Mouse (Mus musculus) E14TG2a.4 (cell line): ENCODE measurements at regions not wholly inside any gene's neighbourhood (a gene's known extent, or its start where the extent isn't known, plus 50 kb on each side); places are given as distances from the start of the nearest gene placed in this dataset.
"Not testable (repeated sequence)": the region's sequence is repeated elsewhere in the genome, so short reads cannot be mapped to it uniquely, and the experiment has no call there.

Source experiments
- H3K27me3 ChIP-seq: 2 replicates; pipeline ENCODE4 v1.6.1; 2014; ENCODE audit warnings: low read length, control low read depth; ENCODE audit not compliant: insufficient read depth
- H3K36me3 ChIP-seq: 2 replicates; pipeline ENCODE4 v1.6.1; 2014; ENCODE audit warnings: low read length, control low read depth; ENCODE audit not compliant: insufficient read depth
- H3K4me1 ChIP-seq: replicated peaks from 2 replicates; pipeline ENCODE4 v1.6.1; 2014; ENCODE audit warnings: low read depth, low read length, control low read depth
- H3K4me3 ChIP-seq: replicated peaks from 2 replicates; pipeline ENCODE4 v1.5.1; 2014; ENCODE audit warnings: mild to moderate bottlenecking, low read length
- H3K9me3 ChIP-seq: 2 replicates; pipeline ENCODE4 v1.6.1; 2014; ENCODE audit warnings: low read length, control low read depth
- CTCF ChIP-seq: conservative IDR thresholded peaks from 2 replicates; pipeline ENCODE4 v1.5.1; 2014; ENCODE audit warnings: low read length
- NANOG ChIP-seq: IDR thresholded peaks from 2 replicates; pipeline ENCODE4 v1.6.1; 2014; ENCODE audit warnings: borderline replicate concordance, low read length, mixed read lengths
- POU5F1 ChIP-seq: IDR thresholded peaks from 2 replicates; pipeline ENCODE4 v1.6.1; 2014; ENCODE audit warnings: low read length, borderline replicate concordance

GRCm38 (mm10) chr5:39219698-39220097 is 343.1 kb upstream of the Clnk start:
- TF ChIP-seq CTCF (no peak), NANOG (no peak), POU5F1 (no peak)
- no peaks in the 10 kb centered on the region for H3K36me3 ChIP-seq
- no peaks in the 10 kb centered on the region for H3K4me1 ChIP-seq
- peaks cover 64% of the 10 kb centered on the region for H3K9me3 ChIP-seq
- no peak overlapping the region for H3K4me3 ChIP-seq
- no peaks in the 10 kb centered on the region for H3K27me3 ChIP-seq

- no peaks in the 10 kb centered on the region for H3K36me3 ChIP-seq
- peaks cover 31% of the 10 kb centered on the region for H3K9me3 ChIP-seq
- H3K4me1 ChIP-seq = no peaks in the 10 kb centered on the region
- no peak overlapping the region for H3K4me3 ChIP-seq
- TF ChIP-seq POU5F1 (no peak), CTCF (no peak), NANOG (no peak)
- no peaks in the 10 kb centered on the region for H3K27me3 ChIP-seq
These were observed 339.7 kb upstream of the Clnk start for GRCm38 (mm10) chr5:39216326-39216725.

- no peaks in the 10 kb centered on the region for H3K4me1 ChIP-seq
- peaks cover 19% of the 10 kb centered on the region for H3K9me3 ChIP-seq
- no peaks in the 10 kb centered on the region for H3K27me3 ChIP-seq
- no peaks in the 10 kb centered on the region for H3K36me3 ChIP-seq
- TF ChIP-seq NANOG (no peak), CTCF (no peak), POU5F1 (no peak)
- no peak overlapping the region for H3K4me3 ChIP-seq
These were observed 338.4 kb upstream of the Clnk start for GRCm38 (mm10) chr5:39215016-39215415.

- H3K27me3 ChIP-seq = no peaks in the 10 kb centered on the region
These were observed 335.9 kb upstream of the Clnk start for GRCm38 (mm10) chr5:39212550-39212949.

GRCm38 (mm10) chr5:39198856-39199255 is 322.2 kb upstream of the Clnk start:
- no peaks in the 10 kb centered on the region for H3K4me1 ChIP-seq
- no peak overlapping the region for H3K4me3 ChIP-seq
- no peaks in the 10 kb centered on the region for H3K36me3 ChIP-seq
- no peaks in the 10 kb centered on the region for H3K27me3 ChIP-seq
- TF ChIP-seq CTCF (no peak), POU5F1 (no peak), NANOG (no peak)
- peaks cover 17% of the 10 kb centered on the region for H3K9me3 ChIP-seq

More at GRCm38 (mm10) chr5:39212550-39212949, 335.9 kb upstream of the Clnk start:
- Histone ChIP-seq H3K9me3 (0 out of 2 replicates have a peak, but pooled peaks cover 6% of the 10 kb centered on the region), H3K4me1 (no peaks in the 10 kb centered on the region), H3K4me3 (no peak overlapping the region), H3K36me3 (no peaks in the 10 kb centered on the region)
- TF ChIP-seq NANOG (no peak), CTCF (no peak), POU5F1 (no peak)

- H3K4me3 ChIP-seq, H3K36me3 ChIP-seq, H3K9me3 ChIP-seq, H3K4me1 ChIP-seq, H3K27me3 ChIP-seq: not testable (repeated sequence)
These were observed 314.5 kb upstream of the Clnk start for GRCm38 (mm10) chr5:39191153-39191552.

- TF ChIP-seq CTCF = no peak
- no peak for TF ChIP-seq POU5F1
- TF ChIP-seq NANOG = no peak
- Histone ChIP-seq H3K4me1 (no peaks in the 10 kb centered on the region), H3K9me3 (no peaks in the 10 kb centered on the region), H3K36me3 (no peaks in the 10 kb centered on the region), H3K4me3 (no peak overlapping the region), H3K27me3 (no peaks in the 10 kb centered on the region)
These were observed 305.2 kb upstream of the Clnk start for GRCm38 (mm10) chr5:39181616-39182402.

GRCm38 (mm10) chr5:39181028-39181427 is 304.4 kb upstream of the Clnk start:
- no peaks in the 10 kb centered on the region for H3K36me3 ChIP-seq
- no peaks in the 10 kb centered on the region for H3K9me3 ChIP-seq
- H3K27me3 ChIP-seq = no peaks in the 10 kb centered on the region
- no peak overlapping the region for H3K4me3 ChIP-seq
- no peak for TF ChIP-seq POU5F1
- TF ChIP-seq CTCF = no peak
- TF ChIP-seq NANOG = no peak
- no peaks in the 10 kb centered on the region for H3K4me1 ChIP-seq

- Histone ChIP-seq H3K9me3 (no peaks in the 10 kb centered on the region), H3K27me3 (no peaks in the 10 kb centered on the region), H3K36me3 (no peaks in the 10 kb centered on the region), H3K4me3 (no peak overlapping the region), H3K4me1 (no peaks in the 10 kb centered on the region)
- TF ChIP-seq POU5F1 = no peak
- TF ChIP-seq NANOG = no peak
- no peak for TF ChIP-seq CTCF
These were observed 301.3 kb upstream of the Clnk start for GRCm38 (mm10) chr5:39177891-39178290.
